Mouse (Mus musculus) bone marrow, adult 2 months (tissue): ENCODE results near the gene Atic. TPM values are rescaled to one million over a fixed set of nuclear protein-coding genes. Genes with fewer than 3 reads are reported as not detected.

Experiments
- H3K27ac ChIP-seq: fragments of 200-500 bp; 2 replicates; pipeline ENCODE4 v1.5.1; 2012; ENCODE audit warnings: low read depth, mild to moderate bottlenecking, control low read depth, inconsistent platforms, low read length; ENCODE audit not compliant: control insufficient read depth, poor library complexity, insufficient read depth
- H3K4me1 ChIP-seq: fragments of 200-500 bp; 2 replicates; pipeline ENCODE4 v1.6.1; 2011; ENCODE audit warnings: low read length; ENCODE audit not compliant: control insufficient read depth, insufficient read depth
- H3K4me3 ChIP-seq: fragments of 200-500 bp; replicated peaks from 2 replicates; pipeline ENCODE3; 2011; ENCODE audit warnings: mild to moderate bottlenecking, low read depth, low read length, control low read depth; ENCODE audit not compliant: control insufficient read depth
- CTCF ChIP-seq: fragments of 200-500 bp; IDR thresholded peaks from 2 replicates; pipeline ENCODE4 v1.5.1; 2011; ENCODE audit warnings: low read length, control low read depth; ENCODE audit not compliant: control insufficient read depth, insufficient read depth
- POLR2A ChIP-seq: fragments of 200-500 bp; IDR thresholded peaks from 2 replicates; pipeline ENCODE4 v1.6.1; 2011; ENCODE audit warnings: low read depth, mild to moderate bottlenecking, control low read depth, low read length, borderline replicate concordance; ENCODE audit not compliant: control insufficient read depth
- WGBS: fragments of 180-500 bp; shearing (Covaris S2); methylation state at CpG from one replicate; pipeline ENCODE4 v1.1.7; 2018; 5-methylcytosine and 5-hydroxymethylcytosine counted together
- polyA plus RNA-seq: library from polyadenylated mRNA; stranded (reverse); fragments of >200 nt; gene quantifications from 2 replicates; pipeline ENCODE4 v1.2.4, GENCODE M21; 2011; ENCODE audit warnings: low replicate concordance; ENCODE audit not compliant: missing spikeins, insufficient read depth, insufficient read length

The Atic gene
- polyA plus RNA-seq, 1 experiment: 23.4 TPM

DNA sequence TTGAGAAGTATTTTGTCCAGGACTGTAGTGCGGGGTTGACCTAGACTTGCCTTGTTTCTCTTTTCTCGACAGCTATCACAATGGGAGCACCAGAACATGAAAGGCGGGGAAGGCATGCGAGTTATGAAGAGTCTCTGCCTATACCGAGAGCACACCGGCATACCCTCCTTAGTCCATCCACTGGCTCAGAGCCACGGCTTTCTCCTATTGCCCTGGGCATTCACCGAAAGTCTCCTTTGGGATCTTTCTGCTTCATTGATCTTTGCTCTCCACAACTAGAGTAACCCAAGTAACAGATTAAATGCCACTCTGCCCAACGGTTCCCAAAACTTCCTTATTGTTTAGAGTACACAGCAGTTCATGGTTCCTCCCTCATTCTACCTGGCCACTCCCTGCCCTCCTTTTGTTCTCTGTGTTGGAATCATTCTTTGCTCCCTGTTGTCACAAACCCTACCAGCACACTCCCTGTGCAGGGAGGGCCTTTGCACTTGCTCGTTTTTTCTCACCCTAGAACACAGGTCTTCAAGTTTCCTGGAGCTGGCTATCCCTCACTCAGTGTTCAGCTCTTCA is 6.2 kb upstream of the Atic start:
- no peak overlapping the region for H3K4me3 ChIP-seq
- H3K4me1 ChIP-seq: no peaks in the 10 kb centered on the region
- H3K27ac ChIP-seq: no peak overlapping the region
- no peak for TF ChIP-seq POLR2A
- TF ChIP-seq CTCF: no peak
- 84% methylated on average over 10 of the region's 10 CpGs for WGBS

DNA sequence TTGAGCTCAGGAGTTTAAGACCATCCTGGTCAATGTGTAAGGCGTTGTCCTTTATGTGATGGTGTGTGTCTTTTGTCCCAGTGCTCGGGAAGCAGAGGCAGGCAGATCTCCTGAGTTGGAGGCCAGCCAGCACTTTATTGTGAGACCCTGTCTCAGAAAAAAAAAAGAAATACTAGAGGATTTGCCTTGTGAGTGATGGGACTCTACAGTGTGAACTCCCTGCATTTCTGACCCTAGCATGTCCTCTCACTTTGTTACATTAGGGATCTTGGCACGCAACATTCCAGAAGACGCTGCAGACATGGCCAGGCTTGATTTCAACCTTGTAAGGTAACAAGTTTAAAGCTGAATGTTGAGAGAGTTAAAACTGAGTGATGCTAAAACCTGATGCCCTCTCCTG is 3.7 kb downstream of the Atic start:
- TF ChIP-seq POLR2A: no peak
- TF ChIP-seq CTCF: no peak
- 82% methylated on average over 4 of the region's 4 CpGs for WGBS
- no peak overlapping the region for H3K4me3 ChIP-seq
- no peaks in the 10 kb centered on the region for H3K4me1 ChIP-seq
- H3K27ac ChIP-seq: no peak overlapping the region

DNA sequence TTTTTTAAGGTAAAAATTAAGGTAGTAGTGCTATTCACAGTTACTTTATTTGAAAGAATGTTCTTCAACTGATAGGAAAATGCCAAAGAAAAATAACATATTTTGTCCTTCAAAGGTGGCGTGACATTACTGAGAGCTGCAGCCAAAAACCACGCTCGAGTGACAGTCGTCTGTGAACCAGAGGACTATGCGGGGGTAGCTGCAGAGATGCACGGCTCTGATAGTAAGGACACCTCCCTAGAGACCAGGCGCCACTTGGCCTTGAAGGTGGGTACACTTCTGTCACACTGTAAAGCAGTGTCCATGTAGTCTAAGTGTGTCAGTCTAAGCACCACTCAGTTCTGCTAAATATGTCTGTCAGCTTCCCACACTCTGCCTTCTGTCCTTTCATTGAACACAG is 7.3 kb downstream of the Atic start:
- Histone ChIP-seq H3K27ac (no peak overlapping the region), H3K4me3 (no peak overlapping the region), H3K4me1 (peaks cover 1% of the 10 kb centered on the region; the same call in 1 of the 2 replicates)
- WGBS: 84% methylated on average over 7 of the region's 7 CpGs
- TF ChIP-seq CTCF (no peak), POLR2A (no peak)

DNA sequence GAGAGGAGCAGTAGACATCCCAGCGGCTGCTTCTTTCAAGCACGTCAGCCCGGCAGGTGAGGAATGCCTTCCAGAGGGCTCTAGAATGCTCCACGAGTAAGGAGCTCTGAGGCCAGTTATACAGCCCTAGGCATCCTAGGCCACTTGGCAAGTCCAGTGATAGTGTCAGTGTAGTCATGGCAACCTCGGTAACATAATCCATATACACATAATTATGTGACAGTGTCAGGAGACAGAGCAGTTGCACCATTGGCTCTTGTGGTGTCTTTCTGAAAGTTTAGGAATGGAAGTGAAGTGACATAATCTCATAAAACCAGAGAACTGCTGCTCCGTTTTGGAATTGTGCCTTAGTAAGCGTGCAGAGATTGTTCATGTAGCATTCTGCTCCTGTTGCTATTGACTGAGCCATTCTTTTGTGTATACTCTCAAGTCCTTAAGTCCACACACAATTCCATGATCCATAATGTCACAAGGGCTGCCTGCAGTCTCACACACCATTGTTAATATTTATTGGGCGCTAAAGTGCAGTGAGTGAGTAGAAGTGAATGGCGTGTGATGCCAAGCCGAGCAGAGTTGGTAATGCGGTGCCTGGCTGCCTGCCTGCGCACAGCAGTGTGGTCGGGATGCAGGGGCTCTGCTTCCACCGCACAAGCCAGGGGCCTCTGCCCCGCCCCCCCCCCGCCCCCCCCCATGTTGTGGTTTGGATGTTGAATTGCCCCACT is 11.1 kb downstream of the Atic start:
- no peak for TF ChIP-seq POLR2A
- no peak for TF ChIP-seq CTCF
- no peak overlapping the region for H3K27ac ChIP-seq
- 49% methylated on average over 16 of the region's 16 CpGs for WGBS
- peaks cover 1% of the 10 kb centered on the region; the same call in 1 of the 2 replicates for H3K4me1 ChIP-seq
- no peak overlapping the region for H3K4me3 ChIP-seq

DNA sequence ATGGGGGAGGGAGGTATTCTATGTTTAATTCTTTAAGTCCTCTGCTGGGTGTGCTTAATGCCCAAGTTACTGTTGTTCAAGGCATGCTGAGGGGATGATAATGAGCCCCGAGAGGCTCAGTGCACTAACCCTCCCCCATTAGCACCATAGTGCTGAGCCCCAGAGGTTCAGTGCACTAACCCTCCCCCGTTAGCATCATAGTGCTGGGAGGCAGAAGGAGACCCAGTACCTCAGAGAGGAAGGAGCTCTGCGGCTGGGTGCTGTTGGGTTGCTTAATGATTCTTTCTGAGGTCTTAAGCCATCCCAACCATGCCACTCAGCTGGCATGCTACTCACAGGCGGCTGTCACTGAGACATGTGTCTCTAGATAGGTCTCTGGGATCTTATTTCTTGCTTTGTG is 13.2 kb downstream of the Atic start:
- 59% methylated on average over 4 of the region's 4 CpGs for WGBS
- Histone ChIP-seq H3K4me3 (no peak overlapping the region), H3K4me1 (peaks cover 1% of the 10 kb centered on the region; the same call in 1 of the 2 replicates), H3K27ac (no peak overlapping the region)
- no peak for TF ChIP-seq CTCF

DNA sequence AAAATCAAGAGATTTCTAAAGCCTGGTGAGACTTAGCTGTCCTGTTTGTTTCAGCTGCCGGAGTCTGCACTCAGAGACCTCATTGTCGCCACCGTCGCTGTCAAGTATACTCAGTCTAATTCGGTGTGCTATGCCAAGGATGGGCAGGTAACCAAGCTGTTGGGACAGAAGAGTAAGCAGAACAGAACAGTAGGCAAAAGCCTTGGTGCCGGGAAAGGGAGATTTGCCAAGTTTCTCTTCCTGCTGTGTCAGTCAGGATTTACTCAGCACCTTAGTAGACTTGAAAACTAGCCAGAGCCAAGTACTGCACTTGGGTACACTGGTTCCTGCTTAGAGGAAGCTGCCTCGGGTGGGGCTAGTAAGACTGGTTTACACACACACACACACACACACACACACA is 19.0 kb downstream of the Atic start:
- Histone ChIP-seq H3K4me3 (no peak overlapping the region), H3K27ac (no peak overlapping the region), H3K4me1 (no peaks in the 10 kb centered on the region)
- 80% methylated on average over 7 of the region's 7 CpGs for WGBS
- TF ChIP-seq POLR2A: no peak

DNA sequence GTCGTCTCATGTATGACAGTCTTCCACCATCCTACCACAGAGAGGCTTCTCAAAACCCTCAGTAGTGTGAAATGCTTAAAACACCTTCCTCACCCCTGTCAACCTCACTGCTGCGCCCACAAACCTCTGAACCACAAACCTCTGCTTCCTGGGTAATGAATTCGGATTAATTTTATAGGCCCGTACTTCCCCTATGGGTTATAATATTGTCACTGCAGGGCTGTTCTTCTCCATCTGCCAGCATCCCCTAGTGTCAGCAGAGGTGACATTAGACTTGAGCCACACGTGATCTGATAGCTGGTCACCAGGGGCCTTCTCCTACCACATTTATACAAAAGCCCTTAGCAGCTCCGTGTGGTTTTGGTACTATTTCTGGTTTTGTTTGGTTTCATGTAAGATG is 19.9 kb downstream of the Atic start:
- Histone ChIP-seq H3K4me1 (no peaks in the 10 kb centered on the region), H3K27ac (no peak overlapping the region), H3K4me3 (no peak overlapping the region)
- no peak for TF ChIP-seq CTCF
- no peak for TF ChIP-seq POLR2A
- 58% methylated on average over 6 of the region's 6 CpGs for WGBS

DNA sequence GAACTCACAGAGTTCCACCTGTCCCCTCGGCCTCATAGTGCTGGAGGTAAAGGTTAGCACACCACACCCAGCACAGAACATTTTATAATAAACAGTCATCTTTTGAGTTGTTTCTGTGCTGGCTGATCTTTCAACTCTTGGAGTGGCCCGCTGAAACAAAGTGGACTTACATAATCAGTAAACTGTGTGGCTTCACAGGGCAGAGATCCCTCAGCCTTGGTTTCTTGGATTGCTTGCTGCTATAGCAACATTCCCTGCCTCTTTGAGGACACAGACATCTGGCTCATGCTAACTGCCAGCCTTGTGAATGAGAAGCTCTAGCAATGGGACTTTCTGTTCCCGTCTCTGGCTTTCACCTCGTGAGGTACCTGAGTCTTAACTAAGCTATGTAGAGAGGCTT is 22.6 kb downstream of the Atic start:
- no peak overlapping the region for H3K27ac ChIP-seq
- TF ChIP-seq CTCF (no peak), POLR2A (no peak)

DNA sequence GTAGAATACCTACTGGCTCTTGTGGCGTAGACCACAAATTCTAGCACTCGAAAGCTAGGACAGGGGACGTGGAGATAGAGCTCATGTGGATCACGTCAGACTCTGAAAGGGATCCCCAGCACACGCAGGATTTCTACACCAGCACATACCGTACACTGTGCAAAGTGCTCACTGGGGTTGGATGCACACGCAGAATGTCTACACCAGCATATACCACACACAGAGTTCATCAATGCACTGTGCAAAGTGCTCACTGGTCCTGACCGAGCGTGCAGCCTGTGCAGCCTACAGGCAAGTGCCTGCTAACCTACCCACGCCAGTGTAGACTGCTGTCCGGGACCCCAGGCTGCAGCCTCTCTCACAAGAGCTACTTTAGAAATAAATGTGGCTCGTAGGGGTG is 23.5 kb downstream of the Atic start:
- Histone ChIP-seq H3K27ac (no peak overlapping the region), H3K4me1 (no peaks in the 10 kb centered on the region; the same call in 1 of the 2 replicates), H3K4me3 (no peak overlapping the region)
- TF ChIP-seq POLR2A: no peak
- TF ChIP-seq CTCF: no peak
- 88% methylated on average over 12 of the region's 12 CpGs for WGBS

More for the DNA sequence above, 22.6 kb downstream of the Atic start:
- WGBS: 78% methylated on average over 4 of the region's 4 CpGs
- no peak overlapping the region for H3K4me3 ChIP-seq
- H3K4me1 ChIP-seq: no peaks in the 10 kb centered on the region; the same call in 1 of the 2 replicates
